Mouse (Mus musculus): Measurements from ENCODE around the gene Ikbke. TPM values are rescaled to one million over a fixed set of nuclear protein-coding genes. Genes with fewer than 3 reads are reported as not detected.
"Not testable (repeated sequence)": the region's sequence is repeated elsewhere in the genome, so short reads cannot be mapped to it uniquely, and the experiment has no call there.

Ikbke gene
- polyA plus RNA-seq, 1 experiment from 2014 or later = 6.6 TPM

DNA sequence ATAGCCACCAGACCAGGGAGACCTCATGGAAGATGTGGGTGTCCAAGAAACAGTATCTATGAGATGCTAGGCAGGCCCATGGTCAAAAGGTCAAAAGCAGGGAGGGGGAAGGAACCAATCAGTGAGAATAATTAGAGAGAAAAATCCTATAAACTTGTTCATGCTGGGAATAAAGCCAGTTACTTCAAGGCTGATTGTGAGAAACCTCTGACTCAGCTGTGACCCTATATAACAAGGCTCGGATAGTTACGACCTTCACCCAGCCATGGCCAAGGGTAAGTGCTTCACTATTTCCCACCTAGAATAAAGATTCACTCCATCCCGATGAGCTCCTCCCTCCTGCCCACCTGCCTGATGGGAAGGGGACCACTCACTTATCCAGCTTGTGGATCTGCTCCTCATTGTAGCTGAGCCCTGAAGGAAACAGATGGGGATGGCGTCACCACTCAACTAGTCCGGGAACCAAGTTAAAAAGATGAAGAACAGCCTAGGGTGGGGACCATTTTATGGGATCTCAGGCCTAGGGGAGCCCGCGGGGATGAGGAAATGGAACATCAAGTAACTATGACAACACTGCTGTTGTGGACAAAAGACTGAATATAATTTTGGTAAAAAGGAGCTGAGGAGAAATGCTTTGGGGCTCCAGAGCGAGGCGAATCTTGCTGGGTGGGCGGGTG, 19.6 kb downstream of the Ikbke start:
- H3K27ac ChIP-seq (replicated peaks) = no peak overlapping the region
- H3K36me3 ChIP-seq (replicated peaks) = 0 out of 2 replicates have a peak, but pooled peaks cover 4% of the 10 kb centered on the region
- H3K27me3 ChIP-seq = no peaks in the 10 kb centered on the region
- H3K4me1 ChIP-seq (replicated peaks) = no peaks in the 10 kb centered on the region
- no peak overlapping the region for H3K4me2 ChIP-seq
- no peak overlapping the region for H3K4me3 ChIP-seq (replicated peaks)
- H3K9me3 ChIP-seq (replicated peaks) = no peaks in the 10 kb centered on the region
- WGBS (ENCODE audit: insufficient replicate concordance) = 58% methylated on average over 10 of the region's 10 CpGs
- no peak for ATAC-seq (ENCODE audit: insufficient read depth)
- H3K9ac ChIP-seq = no peak overlapping the region

DNA sequence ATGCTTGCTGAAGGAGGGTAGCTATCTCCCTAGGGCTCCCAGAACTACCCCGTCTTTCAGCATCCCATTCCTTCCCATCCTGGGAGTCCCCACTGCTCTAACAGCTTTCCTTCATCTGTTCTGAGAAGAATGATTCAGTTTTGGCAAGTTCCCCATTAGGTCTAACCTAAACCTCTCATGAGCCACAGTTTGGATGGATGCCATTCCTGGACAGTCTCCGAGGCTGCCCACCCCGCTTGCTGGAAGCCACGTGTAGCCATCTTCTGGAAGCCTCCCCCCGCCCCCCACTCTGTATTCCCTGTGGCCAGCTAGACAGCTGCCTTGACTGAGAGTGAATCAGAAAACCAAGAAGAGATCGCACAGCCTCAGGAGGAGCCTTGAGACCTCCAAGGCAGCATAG, 22.1 kb downstream of the Ikbke start:
- Histone ChIP-seq H3K9me3 (replicated peaks) (no peaks in the 10 kb centered on the region), H3K9ac (no peak overlapping the region), H3K4me1 (replicated peaks) (no peaks in the 10 kb centered on the region), H3K36me3 (replicated peaks) (0 out of 2 replicates have a peak, but pooled peaks cover 4% of the 10 kb centered on the region), H3K27ac (replicated peaks) (no peak overlapping the region), H3K27me3 (no peaks in the 10 kb centered on the region), H3K4me3 (replicated peaks) (no peak overlapping the region), H3K4me2 (no peak overlapping the region)
- no peak for ATAC-seq (ENCODE audit: insufficient read depth)
- 69% methylated on average over 6 of the region's 6 CpGs for WGBS (ENCODE audit: insufficient replicate concordance)

DNA sequence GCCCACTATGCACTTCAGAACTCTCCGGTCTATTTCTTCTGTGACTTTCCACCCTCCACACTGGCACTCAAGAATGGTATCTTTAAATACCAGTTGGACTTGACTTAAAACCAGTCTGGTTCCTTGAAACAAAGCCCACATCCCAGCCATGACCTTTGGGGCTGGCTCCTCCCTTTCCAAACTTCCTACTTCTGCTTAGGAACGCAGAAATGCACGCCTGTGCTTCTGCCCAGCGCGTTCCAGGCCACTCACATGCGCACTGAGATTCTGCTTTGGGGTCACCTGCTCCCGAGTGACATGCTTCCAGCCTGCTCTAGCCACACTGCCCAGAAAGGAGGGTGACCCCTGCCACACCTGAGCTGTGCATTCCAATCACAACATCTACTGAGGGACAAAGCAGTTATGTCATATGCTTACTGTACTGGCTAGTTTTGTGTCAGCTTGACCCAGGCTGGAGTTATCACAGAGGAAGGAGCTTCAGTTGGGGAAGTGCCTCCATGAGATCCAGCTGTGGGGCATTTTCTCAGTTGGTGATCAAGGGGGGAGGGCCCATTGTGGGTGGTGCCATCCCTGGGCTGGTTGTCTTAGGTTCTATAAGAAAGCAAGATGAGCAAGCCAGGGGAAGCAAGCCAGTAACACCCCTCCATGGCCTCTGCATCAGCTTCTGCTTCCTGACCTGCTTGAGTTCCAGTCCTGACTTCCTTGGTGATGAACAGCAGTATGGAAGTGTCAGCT, 26.7 kb downstream of the Ikbke start:
- H3K9me3 ChIP-seq (replicated peaks); H3K27ac ChIP-seq (replicated peaks); H3K4me2 ChIP-seq; H3K9ac ChIP-seq; H3K4me3 ChIP-seq (replicated peaks); H3K4me1 ChIP-seq (replicated peaks); H3K36me3 ChIP-seq (replicated peaks); ATAC-seq (ENCODE audit: insufficient read depth): not testable (repeated sequence)
- WGBS (ENCODE audit: insufficient replicate concordance) = 51% methylated on average over 7 of the region's 7 CpGs
- H3K27me3 ChIP-seq = peaks cover 19% of the 10 kb centered on the region; the same call in 1 of the 2 replicates

DNA sequence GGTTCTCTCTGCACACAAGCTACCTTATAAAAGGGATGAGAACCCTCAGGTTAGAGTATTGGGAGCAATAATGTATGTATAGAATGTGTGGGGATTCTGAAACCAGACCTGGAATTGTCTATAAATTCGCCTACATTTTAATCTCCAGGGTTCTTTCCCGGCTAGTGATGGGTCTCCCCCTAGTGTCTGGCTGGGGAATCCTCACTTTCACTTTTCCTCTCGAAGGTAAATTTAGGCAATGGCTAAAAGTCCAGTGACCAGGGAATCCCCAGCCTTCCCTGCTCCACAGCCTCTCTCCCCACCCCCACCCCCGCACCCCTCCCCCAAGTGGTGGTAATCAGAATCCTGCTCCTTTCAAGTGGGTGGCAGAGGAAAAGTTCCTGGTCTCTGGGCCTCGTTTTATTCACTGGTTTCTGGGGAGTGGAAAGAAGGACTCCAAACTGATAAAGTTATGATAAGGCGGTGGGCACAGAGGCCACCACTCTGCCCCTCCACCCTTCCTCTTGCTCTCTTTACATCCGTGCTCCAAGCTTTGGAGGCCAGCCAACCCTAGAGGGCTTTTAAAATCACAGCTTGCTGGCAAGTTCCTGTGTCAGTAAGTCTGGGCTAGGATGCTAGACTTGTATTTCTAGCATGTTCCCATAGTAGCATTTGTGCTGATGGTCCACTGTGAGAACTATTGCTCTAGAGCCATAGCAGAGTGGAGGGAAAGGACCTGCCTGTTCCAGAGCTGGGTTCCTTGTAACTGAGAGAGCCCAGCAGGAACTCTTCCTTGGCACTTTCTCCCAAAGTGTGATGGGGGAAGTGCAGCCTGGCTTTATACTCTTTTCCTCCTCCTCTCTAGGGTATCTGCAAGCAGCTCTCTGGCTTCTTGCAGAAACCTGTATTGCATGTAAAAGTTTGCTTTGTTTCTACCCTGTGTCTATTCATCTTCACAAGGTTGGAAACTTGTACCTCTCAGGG, 32.7 kb downstream of the Ikbke start:
- Histone ChIP-seq H3K27me3 (peaks cover 79% of the 10 kb centered on the region), H3K4me2 (peak overlapping the region; percentile 74), H3K27ac (replicated peaks) (no peak overlapping the region), H3K9ac (no peak overlapping the region), H3K36me3 (replicated peaks) (no peaks in the 10 kb centered on the region), H3K4me1 (replicated peaks) (peaks cover 35% of the 10 kb centered on the region), H3K4me3 (replicated peaks) (0 out of 2 replicates have a peak overlapping the region, but pooled peaks have one; percentile 59), H3K9me3 (replicated peaks) (no peaks in the 10 kb centered on the region)
- 2% methylated on average over 7 of the region's 7 CpGs for WGBS (ENCODE audit: insufficient replicate concordance)
- no peak for ATAC-seq (ENCODE audit: insufficient read depth)

DNA sequence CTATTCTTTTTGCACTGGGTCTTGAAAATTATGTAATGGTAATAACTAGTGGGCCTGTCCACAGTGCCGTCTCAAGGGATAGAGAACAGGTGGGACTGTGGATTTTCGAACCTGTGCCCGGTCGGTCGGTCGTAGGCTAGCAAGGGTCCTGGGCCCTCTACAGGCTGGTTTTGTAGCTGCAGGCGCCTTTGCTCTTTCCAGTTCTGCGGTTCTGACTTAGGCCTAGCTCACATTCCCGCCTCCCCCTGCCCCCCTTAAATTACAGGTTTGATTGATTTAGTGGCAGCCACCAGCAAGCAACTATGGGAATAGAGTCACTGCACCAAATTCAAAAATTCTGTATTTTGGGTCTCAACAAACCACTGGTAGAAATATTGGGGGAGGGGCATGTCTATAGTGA, 33.5 kb downstream of the Ikbke start:
- peaks cover 35% of the 10 kb centered on the region for H3K4me1 ChIP-seq (replicated peaks)
- no peak overlapping the region for H3K27ac ChIP-seq (replicated peaks)
- peak overlapping the region; percentile 74 for H3K4me2 ChIP-seq
- H3K36me3 ChIP-seq (replicated peaks) = no peaks in the 10 kb centered on the region
- peak overlapping the region; percentile 59 for H3K4me3 ChIP-seq (replicated peaks)
- peaks cover 85% of the 10 kb centered on the region for H3K27me3 ChIP-seq
- H3K9me3 ChIP-seq (replicated peaks) = no peaks in the 10 kb centered on the region
- ATAC-seq (ENCODE audit: insufficient read depth) = no peak
- WGBS (ENCODE audit: insufficient replicate concordance) = 5% methylated on average over 9 of the region's 9 CpGs
- no peak overlapping the region for H3K9ac ChIP-seq

DNA sequence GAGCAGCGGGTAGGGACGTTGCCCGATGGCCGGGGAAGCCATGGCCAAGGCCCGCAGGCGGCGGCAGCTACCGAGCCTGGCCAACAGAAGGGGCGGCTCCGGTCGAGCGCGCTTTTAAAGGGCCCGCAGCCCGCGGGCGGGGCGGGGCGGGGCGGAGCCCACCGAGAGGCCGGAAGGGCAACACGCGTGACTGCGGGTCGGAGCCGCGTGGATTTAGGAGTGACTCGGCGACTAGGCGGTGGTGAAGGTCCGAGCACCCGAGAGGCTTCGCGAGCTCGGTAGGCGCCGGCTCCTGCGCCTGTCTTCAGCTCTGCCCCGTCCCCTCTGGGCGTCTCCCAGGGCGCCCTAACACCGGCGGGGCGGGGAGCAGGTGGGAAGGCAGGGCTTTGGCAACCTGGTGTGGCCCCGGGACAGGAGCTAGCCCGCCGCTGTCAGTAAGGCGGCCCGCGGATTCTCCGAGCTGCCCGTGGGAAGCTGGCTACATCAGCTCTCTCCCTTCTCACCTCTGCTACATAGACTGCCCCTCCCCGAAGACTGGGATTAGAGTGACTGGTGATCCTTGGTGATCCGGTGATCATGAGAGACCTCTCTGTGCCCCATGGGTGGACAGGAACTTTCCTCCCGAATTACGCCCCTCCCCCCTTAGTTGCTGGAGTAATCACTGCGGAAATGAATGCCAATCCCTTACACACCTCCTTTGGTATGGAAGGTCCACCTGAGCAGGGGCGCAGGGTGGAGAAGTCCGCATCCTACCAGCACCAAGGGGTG, 34.1 kb downstream of the Ikbke start, which contains the start of gene Rassf5:
Gene Rassf5, minus strand, starts transcription at position 170 of the 768 bp plus-strand sequence.
- ATAC-seq (ENCODE audit: insufficient read depth) = peak; percentile 66
- no peaks in the 10 kb centered on the region for H3K36me3 ChIP-seq (replicated peaks)
- H3K4me2 ChIP-seq = peak within 1 kb of the TSS; percentile 74
- H3K9ac ChIP-seq = peak within 1 kb of the TSS; percentile 42; the same call in 1 of the 2 replicates
- no peaks in the 10 kb centered on the region for H3K9me3 ChIP-seq (replicated peaks)
- WGBS (ENCODE audit: insufficient replicate concordance) = 1% methylated on average over 60 of the region's 60 CpGs
- H3K27ac ChIP-seq (replicated peaks) = no peak within 1 kb of the TSS
- peak within 1 kb of the TSS; percentile 59 for H3K4me3 ChIP-seq (replicated peaks)
- H3K4me1 ChIP-seq (replicated peaks) = peaks cover 35% of the 10 kb centered on the region
- H3K27me3 ChIP-seq = peaks cover 91% of the 10 kb centered on the region

DNA sequence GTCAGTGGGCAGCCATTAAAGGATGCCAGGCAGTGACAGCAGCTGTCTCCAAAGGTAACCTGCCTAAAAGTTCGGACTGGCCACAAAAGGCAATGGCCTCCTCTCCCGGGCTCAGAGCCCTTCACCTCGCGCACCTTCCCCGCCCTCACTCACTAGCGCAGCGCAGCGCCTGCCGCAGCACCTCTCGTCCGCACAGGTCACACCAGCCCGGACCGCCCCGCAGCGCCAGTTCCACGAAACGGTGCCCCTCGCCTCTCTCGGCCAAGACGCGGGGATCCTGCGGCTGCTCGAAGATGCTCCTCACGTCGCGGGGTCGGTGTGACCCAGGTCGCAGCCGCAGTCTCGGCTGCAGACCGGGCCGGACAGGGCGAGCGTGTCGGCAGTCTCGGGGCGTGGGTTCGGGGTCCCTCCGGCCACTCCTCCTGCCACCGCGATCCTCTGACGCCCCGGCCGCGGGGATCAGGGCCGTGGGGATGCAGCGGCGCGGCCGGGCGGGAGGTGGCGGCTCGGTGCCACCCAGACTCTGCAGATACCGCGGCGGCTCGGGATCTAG, 34.8 kb downstream of the Ikbke start:
- ATAC-seq (ENCODE audit: insufficient read depth) = no peak
- Histone ChIP-seq H3K4me1 (replicated peaks) (peaks cover 35% of the 10 kb centered on the region), H3K9ac (peak overlapping the region; percentile 42; the same call in 1 of the 2 replicates), H3K36me3 (replicated peaks) (no peaks in the 10 kb centered on the region), H3K27ac (replicated peaks) (no peak overlapping the region), H3K4me2 (peak overlapping the region; percentile 74), H3K27me3 (peaks cover 87% of the 10 kb centered on the region), H3K9me3 (replicated peaks) (no peaks in the 10 kb centered on the region), H3K4me3 (replicated peaks) (peak overlapping the region; percentile 59)
- 3% methylated on average over 56 of the region's 57 CpGs for WGBS (ENCODE audit: insufficient replicate concordance)

DNA sequence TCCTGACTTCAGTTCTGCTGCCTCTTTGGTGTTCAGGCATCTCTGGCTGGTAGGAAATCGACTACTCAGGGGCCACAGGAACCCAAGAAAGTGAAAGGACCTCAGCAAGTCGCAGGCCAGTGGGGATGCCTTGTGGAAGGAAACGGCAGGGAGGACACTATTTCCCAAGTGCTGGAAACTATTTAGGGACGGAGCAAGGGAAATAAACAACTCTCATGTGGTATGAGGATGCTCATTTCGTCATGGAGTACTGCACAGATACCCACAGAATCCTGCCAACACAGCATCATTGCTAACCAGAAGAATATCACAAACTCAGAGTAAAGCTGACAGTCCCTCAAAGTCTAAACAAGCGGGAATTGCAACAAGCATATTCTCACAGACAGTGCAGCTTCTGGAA, 36.5 kb downstream of the Ikbke start:
- Histone ChIP-seq H3K36me3 (replicated peaks) (no peaks in the 10 kb centered on the region), H3K27ac (replicated peaks) (no peak overlapping the region), H3K27me3 (peaks cover 81% of the 10 kb centered on the region), H3K4me2 (peak overlapping the region; percentile 16; the same call in 1 of the 2 replicates), H3K4me1 (replicated peaks) (peaks cover 35% of the 10 kb centered on the region), H3K9ac (no peak overlapping the region), H3K4me3 (replicated peaks) (no peak overlapping the region), H3K9me3 (replicated peaks) (no peaks in the 10 kb centered on the region)
- no peak for ATAC-seq (ENCODE audit: insufficient read depth)
- WGBS (ENCODE audit: insufficient replicate concordance) = 24% methylated on average over 6 of the region's 6 CpGs

DNA sequence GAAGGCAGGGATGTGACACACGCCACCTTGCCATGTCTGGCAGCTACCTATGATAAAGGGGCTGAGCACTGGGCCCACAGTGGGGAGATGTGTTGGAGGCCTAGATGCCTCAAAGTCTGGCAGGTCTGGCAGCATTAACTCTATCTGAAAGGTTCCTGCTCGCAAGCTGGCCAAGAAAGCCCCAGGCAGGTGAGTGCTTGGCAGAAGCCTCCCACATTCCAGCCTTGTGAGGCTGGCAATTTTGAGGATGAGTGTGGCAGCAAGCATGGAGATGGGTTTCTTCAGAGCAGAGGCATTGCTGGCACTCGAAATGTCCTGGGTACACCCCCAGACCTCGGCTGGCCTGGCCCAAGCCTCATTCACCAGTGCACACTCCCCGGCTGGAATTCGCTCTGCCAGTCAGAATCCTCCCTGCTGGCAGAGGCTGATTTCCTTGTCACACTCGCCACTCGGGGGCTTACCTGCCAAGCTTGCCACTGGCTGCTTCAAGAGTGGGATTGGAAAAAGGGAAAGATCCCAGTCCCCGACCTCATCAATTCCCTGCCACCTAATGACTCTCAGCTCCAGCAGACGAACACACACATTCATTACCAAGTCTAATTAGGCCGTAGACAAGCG, 39.7 kb downstream of the Ikbke start:
- H3K36me3 ChIP-seq (replicated peaks) = no peaks in the 10 kb centered on the region
- no peak for ATAC-seq (ENCODE audit: insufficient read depth)
- H3K27ac ChIP-seq (replicated peaks) = no peak overlapping the region
- H3K9ac ChIP-seq = no peak overlapping the region
- no peak overlapping the region for H3K4me3 ChIP-seq (replicated peaks)
- no peak overlapping the region for H3K4me2 ChIP-seq
- 63% methylated on average over 12 of the region's 12 CpGs for WGBS (ENCODE audit: insufficient replicate concordance)
- peaks cover 15% of the 10 kb centered on the region for H3K4me1 ChIP-seq (replicated peaks)
- H3K9me3 ChIP-seq (replicated peaks) = no peaks in the 10 kb centered on the region
- H3K27me3 ChIP-seq = peaks cover 53% of the 10 kb centered on the region

DNA sequence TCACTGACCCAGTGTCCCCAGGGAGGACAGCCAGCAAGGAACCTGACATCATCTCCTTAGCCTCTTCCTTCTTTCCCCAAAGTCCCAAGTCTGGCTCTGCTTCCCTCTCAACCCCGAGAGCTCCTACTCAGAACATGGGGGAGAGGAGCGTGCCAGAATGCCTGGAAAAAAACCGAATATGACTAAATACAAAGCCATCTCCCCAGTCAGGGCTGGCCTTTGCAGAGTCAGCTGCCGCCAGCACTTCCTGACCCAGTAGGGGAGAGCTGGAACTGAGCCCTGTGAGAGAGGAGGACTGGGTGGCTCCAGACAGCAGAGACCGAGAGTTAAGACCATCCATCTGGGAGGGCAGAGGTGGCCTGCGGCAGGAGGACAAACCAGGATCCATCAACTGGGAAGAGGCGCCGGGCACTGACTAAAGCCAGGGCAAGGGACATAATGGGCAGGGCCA, 40.5 kb downstream of the Ikbke start:
- Histone ChIP-seq H3K36me3 (replicated peaks) (no peaks in the 10 kb centered on the region), H3K9me3 (replicated peaks) (no peaks in the 10 kb centered on the region), H3K4me3 (replicated peaks) (no peak overlapping the region), H3K4me1 (replicated peaks) (peaks cover 12% of the 10 kb centered on the region), H3K4me2 (no peak overlapping the region), H3K27ac (replicated peaks) (no peak overlapping the region), H3K9ac (no peak overlapping the region), H3K27me3 (peaks cover 46% of the 10 kb centered on the region)
- no peak for ATAC-seq (ENCODE audit: insufficient read depth)
- WGBS (ENCODE audit: insufficient replicate concordance) = 47% methylated on average over 8 of the region's 8 CpGs

All from liver, embryonic 15.5 days (tissue).